Mouse (Mus musculus) heart, embryonic 15.5 days (tissue): ENCODE measurements around the gene Speg. TPM values are rescaled to one million over a fixed set of nuclear protein-coding genes. Genes with fewer than 3 reads are reported as not detected.
A peak's percentile ranks its signal among the peaks of the same experiment; 100 is the strongest.

Experiments used
- ATAC-seq: fragments of 200-750 bp; cut with Nextera tagmentation; replicated peaks from 2 replicates; pipeline ENCODE4 v1.8.0; 2017; ENCODE audit warnings: low read depth, moderate TSS enrichment; ENCODE audit not compliant: insufficient number of reproducible peaks, insufficient read depth, low FRiP score
- H3K27ac ChIP-seq: fragments of 300-500 bp; sonication (generic); 2 replicates; pipeline ENCODE4 v1.5.1; 2015; ENCODE audit warnings: mild to moderate bottlenecking, inconsistent platforms
- H3K27me3 ChIP-seq: fragments of 300-500 bp; sonication (generic); 2 replicates; pipeline ENCODE4 v1.6.1; 2015; ENCODE audit warnings: inconsistent platforms
- H3K36me3 ChIP-seq: fragments of 300-500 bp; sonication (generic); 2 replicates; pipeline ENCODE4 v1.6.1; 2015; ENCODE audit warnings: mild to moderate bottlenecking, inconsistent platforms
- H3K4me1 ChIP-seq: fragments of 300-500 bp; sonication (generic); replicated peaks from 2 replicates; pipeline ENCODE4 v1.6.1; 2015; ENCODE audit warnings: inconsistent platforms
- H3K4me2 ChIP-seq: fragments of 300-500 bp; sonication (generic); 2 replicates; pipeline ENCODE4 v1.6.1; 2015; ENCODE audit warnings: inconsistent platforms, mild to moderate bottlenecking, moderate library complexity
- H3K4me3 ChIP-seq: fragments of 300-500 bp; sonication (generic); 2 replicates; pipeline ENCODE4 v1.5.1; 2015; ENCODE audit warnings: mild to moderate bottlenecking, inconsistent platforms
- H3K9ac ChIP-seq: fragments of 300-500 bp; sonication (generic); 2 replicates; pipeline ENCODE4 v1.6.1; 2015; ENCODE audit warnings: mild to moderate bottlenecking, inconsistent platforms
- H3K9me3 ChIP-seq: fragments of 300-500 bp; sonication (generic); replicated peaks from 2 replicates; pipeline ENCODE4 v1.6.1; 2016; ENCODE audit warnings: inconsistent platforms
- WGBS: fragments of 180-500 bp; shearing (Covaris S2); methylation state at CpG from one replicate; pipeline ENCODE4 v1.1.7; 2015; ENCODE audit warnings: mixed read lengths; 5-methylcytosine and 5-hydroxymethylcytosine counted together
- polyA plus RNA-seq: library from polyadenylated mRNA; unstranded; fragments of >200 nt; fragmentation: Nextera tagmentation; extraction: Ambion mirVana; gene quantifications from 2 replicates; pipeline ENCODE4 v1.2.1, GENCODE M21; 2015

Speg gene
- polyA plus RNA-seq, 1 experiment from 2014 or later: 44.5 TPM

DNA sequence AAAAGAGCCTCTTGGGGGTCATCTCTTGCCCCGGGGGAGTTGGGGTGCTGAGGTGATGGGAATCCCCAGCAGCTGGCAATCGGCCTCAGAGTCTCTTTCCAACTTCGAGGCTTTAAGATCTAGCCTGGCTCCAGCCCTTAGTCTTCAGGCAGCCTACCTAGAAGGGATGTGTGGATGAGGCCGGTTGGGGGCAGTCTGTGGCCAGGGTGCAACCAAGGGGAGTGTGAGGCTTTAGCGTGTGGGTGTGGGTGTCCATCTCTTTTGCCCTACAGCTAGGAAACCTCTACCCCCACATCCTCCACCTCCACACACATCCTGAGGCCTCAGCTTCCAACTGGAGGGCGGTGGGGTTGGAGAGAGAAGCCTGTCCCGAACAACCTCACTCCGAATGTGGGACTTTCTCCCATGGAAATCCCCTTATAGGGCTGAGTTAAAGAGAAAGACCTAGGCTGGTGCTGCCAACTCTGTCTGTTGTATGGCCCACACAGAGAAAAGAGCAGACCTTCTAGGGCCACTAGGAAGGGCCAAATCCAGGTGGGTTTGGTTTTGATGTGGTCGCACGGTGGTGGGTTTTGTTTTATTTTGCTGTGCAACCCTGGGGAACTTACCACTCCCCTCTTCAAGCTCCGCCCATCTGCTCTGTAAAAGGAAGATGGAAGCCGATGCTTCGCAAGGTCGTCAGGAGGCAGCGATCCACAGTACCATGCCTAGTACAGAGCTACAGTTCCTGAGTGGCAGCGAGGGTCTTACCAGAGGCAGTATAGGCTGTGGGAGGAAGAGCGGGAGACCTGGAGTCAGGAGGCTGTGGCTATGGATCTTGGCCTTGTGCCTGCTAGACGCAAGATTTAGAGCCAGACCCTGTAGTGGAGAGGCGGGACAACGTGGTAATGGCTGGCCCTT is 29.8 kb upstream of the Speg start:
- Histone ChIP-seq H3K27ac (peak overlapping the region; percentile 51), H3K4me3 (no peak overlapping the region), H3K27me3 (peaks cover 10% of the 10 kb centered on the region), H3K4me1 (peaks cover 59% of the 10 kb centered on the region), H3K9ac (no peak overlapping the region), H3K36me3 (no peaks in the 10 kb centered on the region), H3K4me2 (peak overlapping the region; percentile 24), H3K9me3 (no peaks in the 10 kb centered on the region)
- 30% methylated on average over 20 of the region's 20 CpGs for WGBS
- ATAC-seq: 0 out of 2 replicates have a peak, but pooled peaks have one; percentile 21

- H3K27me3 ChIP-seq: peaks cover 3% of the 10 kb centered on the region
- H3K36me3 ChIP-seq: no peaks in the 10 kb centered on the region
- peak overlapping the region; percentile 84 for H3K27ac ChIP-seq
- 32% methylated on average over 5 of the region's 5 CpGs for WGBS
- H3K4me3 ChIP-seq: no peak overlapping the region
- peak overlapping the region; percentile 2; the same call in 1 of the 2 replicates for H3K9ac ChIP-seq
- peak; percentile 56; the same call in 1 of the 2 replicates for ATAC-seq
- peaks cover 59% of the 10 kb centered on the region for H3K4me1 ChIP-seq
- peak overlapping the region; percentile 24; the same call in 1 of the 2 replicates for H3K4me2 ChIP-seq
- H3K9me3 ChIP-seq: no peaks in the 10 kb centered on the region
These were observed 27.8 kb upstream of the Speg start for GRCm38 (mm10) chr1:75347279-75347678.

DNA sequence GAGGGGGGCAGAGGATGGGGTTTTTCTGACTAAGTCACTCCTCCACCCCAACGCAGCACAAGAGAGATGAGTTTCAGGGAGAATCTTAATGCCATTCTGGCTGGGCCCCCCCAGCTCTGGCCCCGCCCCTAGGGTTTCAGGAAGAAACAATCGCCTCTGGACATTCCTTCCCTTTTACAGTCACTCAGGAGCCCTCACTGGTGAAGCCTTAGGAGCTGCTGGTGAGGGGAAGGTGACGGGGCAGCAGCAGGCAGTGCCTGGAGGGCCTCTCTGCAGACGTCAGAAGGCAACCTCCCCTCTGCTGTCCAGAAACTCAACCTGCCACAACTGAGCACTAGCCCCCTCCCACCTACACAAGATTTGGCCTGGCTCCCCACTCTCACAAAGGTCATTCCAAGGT is 25.8 kb upstream of the Speg start:
- H3K27ac ChIP-seq: peak overlapping the region; percentile 82
- 13% methylated on average over 5 of the region's 5 CpGs for WGBS
- no peak overlapping the region for H3K4me2 ChIP-seq
- H3K9ac ChIP-seq: no peak overlapping the region
- H3K27me3 ChIP-seq: no peaks in the 10 kb centered on the region
- 0 out of 2 replicates have a peak, but pooled peaks have one; percentile 23 for ATAC-seq
- H3K36me3 ChIP-seq: no peaks in the 10 kb centered on the region
- H3K9me3 ChIP-seq: no peaks in the 10 kb centered on the region
- H3K4me1 ChIP-seq: peaks cover 48% of the 10 kb centered on the region
- H3K4me3 ChIP-seq: no peak overlapping the region

GRCm38 (mm10) chr1:75357261-75357660 is 17.8 kb upstream of the Speg start:
- Histone ChIP-seq H3K4me2 (no peak overlapping the region), H3K9me3 (no peaks in the 10 kb centered on the region), H3K36me3 (no peaks in the 10 kb centered on the region; the same call in 1 of the 2 replicates), H3K9ac (0 out of 2 replicates have a peak overlapping the region, but pooled peaks have one; percentile 0), H3K27me3 (0 out of 2 replicates have a peak, but pooled peaks cover 13% of the 10 kb centered on the region), H3K4me3 (no peak overlapping the region), H3K4me1 (peaks cover 48% of the 10 kb centered on the region), H3K27ac (peak overlapping the region; percentile 48)
- no peak for ATAC-seq
- WGBS: 55% methylated on average over 7 of the region's 7 CpGs

DNA sequence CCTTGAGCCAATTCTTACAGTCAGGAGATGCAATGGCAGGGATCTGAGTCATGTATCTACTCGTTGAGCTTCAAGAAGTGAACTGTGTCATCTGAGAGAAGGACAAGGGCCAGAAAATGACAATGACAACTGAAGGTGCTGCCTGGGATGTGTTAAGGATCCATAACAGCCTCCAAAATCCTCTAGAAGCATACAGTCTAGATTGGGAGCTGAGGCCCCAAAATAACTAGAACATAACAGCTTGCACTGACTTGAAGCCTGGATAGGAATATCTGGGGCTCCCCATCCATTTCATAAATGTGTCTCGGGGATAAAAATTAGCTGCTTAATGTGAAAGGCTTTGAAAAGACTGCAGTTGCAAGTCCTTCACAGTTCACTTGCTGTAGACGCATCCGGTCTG is 17.1 kb upstream of the Speg start:
- H3K4me3 ChIP-seq: no peak overlapping the region
- H3K36me3 ChIP-seq: peaks cover 7% of the 10 kb centered on the region; the same call in 1 of the 2 replicates
- H3K27ac ChIP-seq: peak overlapping the region; percentile 98
- ATAC-seq: no peak
- H3K4me2 ChIP-seq: no peak overlapping the region
- WGBS: 83% methylated on average over 4 of the region's 4 CpGs
- H3K9ac ChIP-seq: no peak overlapping the region
- no peaks in the 10 kb centered on the region for H3K9me3 ChIP-seq
- H3K4me1 ChIP-seq: peaks cover 55% of the 10 kb centered on the region
- 0 out of 2 replicates have a peak, but pooled peaks cover 13% of the 10 kb centered on the region for H3K27me3 ChIP-seq

GRCm38 (mm10) chr1:75359346-75359745 is 15.8 kb upstream of the Speg start:
- Histone ChIP-seq H3K27ac (peak overlapping the region; percentile 98), H3K9ac (peak overlapping the region; percentile 83; the same call in 1 of the 2 replicates), H3K36me3 (peaks cover 20% of the 10 kb centered on the region; the same call in 1 of the 2 replicates), H3K9me3 (no peaks in the 10 kb centered on the region), H3K27me3 (0 out of 2 replicates have a peak, but pooled peaks cover 13% of the 10 kb centered on the region), H3K4me3 (0 out of 2 replicates have a peak overlapping the region, but pooled peaks have one; percentile 64), H3K4me2 (peak overlapping the region; percentile 78), H3K4me1 (peaks cover 62% of the 10 kb centered on the region)
- 28% methylated on average over 13 of the region's 13 CpGs for WGBS
- ATAC-seq: peak; percentile 57; the same call in 1 of the 2 replicates

DNA sequence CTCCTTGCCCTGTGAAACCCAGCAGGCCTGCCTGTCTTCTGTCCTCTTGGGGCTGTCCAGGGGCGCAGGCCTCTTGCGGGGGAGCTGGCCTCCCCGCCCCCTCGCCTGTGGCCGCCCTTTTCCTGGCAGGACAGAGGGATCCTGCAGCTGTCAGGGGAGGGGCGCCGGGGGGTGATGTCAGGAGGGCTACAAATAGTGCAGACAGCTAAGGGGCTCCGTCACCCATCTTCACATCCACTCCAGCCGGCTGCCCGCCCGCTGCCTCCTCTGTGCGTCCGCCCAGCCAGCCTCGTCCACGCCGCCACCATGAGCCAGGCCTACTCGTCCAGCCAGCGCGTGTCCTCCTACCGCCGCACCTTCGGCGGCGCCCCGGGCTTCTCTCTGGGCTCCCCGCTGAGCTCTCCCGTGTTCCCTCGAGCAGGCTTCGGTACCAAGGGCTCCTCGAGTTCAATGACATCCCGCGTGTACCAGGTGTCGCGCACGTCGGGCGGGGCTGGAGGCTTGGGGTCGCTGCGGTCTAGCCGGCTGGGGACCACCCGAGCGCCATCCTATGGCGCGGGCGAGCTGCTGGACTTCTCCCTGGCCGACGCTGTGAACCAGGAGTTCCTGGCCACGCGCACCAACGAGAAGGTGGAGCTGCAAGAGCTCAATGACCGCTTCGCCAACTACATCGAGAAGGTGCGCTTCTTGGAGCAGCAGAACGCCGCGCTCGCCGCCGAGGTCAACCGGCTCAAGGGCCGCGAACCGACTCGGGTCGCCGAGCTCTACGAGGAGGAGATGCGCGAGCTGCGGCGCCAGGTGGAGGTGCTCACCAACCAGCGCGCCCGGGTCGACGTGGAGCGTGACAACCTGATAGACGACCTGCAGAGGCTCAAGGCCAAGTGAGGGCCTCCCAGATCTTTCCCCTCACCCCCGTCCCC is 14.7 kb upstream of the Speg start, which contains the start of gene Des:
TSS of gene Des (plus strand) at position 218 of the 920 bp plus-strand sequence.
- peak within 1 kb of the TSS; percentile 78 for H3K4me2 ChIP-seq
- H3K4me1 ChIP-seq: peaks cover 68% of the 10 kb centered on the region
- H3K27ac ChIP-seq: peak within 1 kb of the TSS; percentile 98
- peak within 1 kb of the TSS; percentile 83 for H3K9ac ChIP-seq
- no peaks in the 10 kb centered on the region for H3K9me3 ChIP-seq
- peak; percentile 83 for ATAC-seq
- peaks cover 20% of the 10 kb centered on the region; the same call in 1 of the 2 replicates for H3K36me3 ChIP-seq
- 0 out of 2 replicates have a peak, but pooled peaks cover 13% of the 10 kb centered on the region for H3K27me3 ChIP-seq
- 1% methylated on average over 80 of the region's 80 CpGs for WGBS
- H3K4me3 ChIP-seq: peak within 1 kb of the TSS; percentile 64

- ATAC-seq: no peak
- H3K27ac ChIP-seq: peak overlapping the region; percentile 98
- peak overlapping the region; percentile 64 for H3K4me3 ChIP-seq
- no peaks in the 10 kb centered on the region for H3K9me3 ChIP-seq
- H3K36me3 ChIP-seq: peaks cover 20% of the 10 kb centered on the region; the same call in 1 of the 2 replicates
- H3K9ac ChIP-seq: peak overlapping the region; percentile 83
- peaks cover 69% of the 10 kb centered on the region for H3K4me1 ChIP-seq
- 36% methylated on average over 4 of the region's 4 CpGs for WGBS
- 0 out of 2 replicates have a peak, but pooled peaks cover 13% of the 10 kb centered on the region for H3K27me3 ChIP-seq
- peak overlapping the region; percentile 78 for H3K4me2 ChIP-seq
These were observed 14.0 kb upstream of the Speg start for GRCm38 (mm10) chr1:75361123-75361522.

DNA sequence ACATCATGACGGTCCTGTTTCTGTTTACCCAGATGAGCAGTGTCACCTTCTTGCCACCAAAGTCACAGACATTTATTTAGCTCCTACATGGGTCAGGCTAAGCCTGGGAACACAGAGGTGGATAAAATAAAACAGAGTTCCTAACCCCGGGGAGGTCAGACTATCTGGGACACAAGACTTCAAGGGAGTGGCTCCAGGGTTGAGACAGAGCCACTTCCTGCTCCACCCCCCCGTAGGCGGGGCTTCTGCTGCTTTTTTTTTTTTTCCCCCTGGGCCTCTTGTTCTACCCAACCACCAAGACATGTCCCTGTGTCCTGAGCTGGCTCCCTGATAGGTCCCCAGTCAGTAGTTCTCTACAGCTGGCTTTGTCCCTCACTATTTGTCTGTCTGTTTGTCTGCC is 13.3 kb upstream of the Speg start:
- H3K9ac ChIP-seq: peak overlapping the region; percentile 83
- H3K4me2 ChIP-seq: peak overlapping the region; percentile 78
- 0 out of 2 replicates have a peak, but pooled peaks have one; percentile 32 for ATAC-seq
- 18% methylated on average over 4 of the region's 4 CpGs for WGBS
- H3K9me3 ChIP-seq: no peaks in the 10 kb centered on the region
- H3K4me3 ChIP-seq: peak overlapping the region; percentile 64
- 0 out of 2 replicates have a peak, but pooled peaks cover 13% of the 10 kb centered on the region for H3K27me3 ChIP-seq
- peaks cover 20% of the 10 kb centered on the region; the same call in 1 of the 2 replicates for H3K36me3 ChIP-seq
- peaks cover 69% of the 10 kb centered on the region for H3K4me1 ChIP-seq
- H3K27ac ChIP-seq: peak overlapping the region; percentile 98

- Histone ChIP-seq H3K4me3 (no peak overlapping the region), H3K27ac (no peak overlapping the region), H3K4me2 (no peak overlapping the region), H3K9ac (no peak overlapping the region), H3K9me3 (no peaks in the 10 kb centered on the region), H3K36me3 (peaks cover 20% of the 10 kb centered on the region; the same call in 1 of the 2 replicates), H3K4me1 (peaks cover 52% of the 10 kb centered on the region), H3K27me3 (0 out of 2 replicates have a peak, but pooled peaks cover 9% of the 10 kb centered on the region)
- ATAC-seq: no peak
- 67% methylated on average over 3 of the region's 3 CpGs for WGBS
These were observed 11.2 kb upstream of the Speg start for GRCm38 (mm10) chr1:75363868-75364267.
